Comparison of ENCODE assay signal across 14 mouse cellular contexts in genomic region chr6:120798019-120798418, GRCm38 (mm10). TPM values are rescaled to one million over a fixed set of nuclear protein-coding genes. Genes with fewer than 3 reads are reported as not detected.
DNase-seq lines count a peak whose midpoint lies in the region; ATAC-seq and TF ChIP-seq lines count a peak whose summit lies in the region.
"Had no signal": no experiment of that assay in that cellular context is flagged by ENCODE, and none has a peak within 500 bp of the region (broad histone marks: within the 10 kb centered on the region; RNA-seq: fewer than 3 reads in every experiment).

No protein-coding gene starts in this region.

- H3K27ac ChIP-seq in left cerebral cortex, adult 2 months = peak overlapping the region; percentile 47
- H3K27ac ChIP-seq in stomach, embryonic 14.5 days (ENCODE audit: low read length) = peak overlapping the region; percentile 40; the same call in 1 of the 2 replicates
- H3K27ac ChIP-seq: embryonic facial prominence, embryonic 13.5 days; midbrain, embryonic 12.5 days; neural tube, embryonic 12.5 days had no signal

- H3K9me3 ChIP-seq in stomach, embryonic 14.5 days (ENCODE audit: control insufficient read depth, low read depth, low read length) = no peaks in the 10 kb centered on the region
- H3K9me3 ChIP-seq: embryonic facial prominence, embryonic 13.5 days; midbrain, embryonic 12.5 days; neural tube, embryonic 12.5 days had no signal

- H3K36me3 ChIP-seq in stomach, embryonic 14.5 days (ENCODE audit: control insufficient read depth, insufficient read depth, low read length) = peaks cover 75% of the 10 kb centered on the region

- intact Hi-C loops in left cerebral cortex, adult 2 months (cut with DNase I) = no loop called here
- intact Hi-C loops in left cerebral cortex, postnatal 4 days (cut with DNase I) = no loop called here

- no peaks in the 10 kb centered on the region for H3K4me1 ChIP-seq in stomach, embryonic 14.5 days (ENCODE audit: control insufficient read depth, insufficient read depth, low read length)
- H3K4me1 ChIP-seq: embryonic facial prominence, embryonic 13.5 days; midbrain, embryonic 12.5 days; neural tube, embryonic 12.5 days had no signal

- DNase-seq in adrenal gland, adult 2 months = peak; percentile 31
- DNase-seq in adrenal gland, postnatal 10 days = no peak
- DNase-seq in left cerebral cortex, adult 2 months (ENCODE audit: extremely low spot score in 1 of 2, low spot score in 2 of 2) = peak; percentile 42 to 52
- no peak for DNase-seq in left cerebral cortex, postnatal 4 days
- peak; percentile 89 for DNase-seq in brain, adult 2 months (ENCODE audit: low read depth, low spot score)
- DNase-seq in liver = no peak
- no peak for DNase-seq in heart, adult 11 months
- DNase-seq: kidney, postnatal 36 days; lung, adult 18-20 months had no signal

- no peak for TF ChIP-seq CTCF in left cerebral cortex, adult 2 months (IDR thresholded peaks at IDR 0.05)

- H3K4me3 ChIP-seq in left cerebral cortex, adult 2 months = no peak overlapping the region
- H3K4me3 ChIP-seq in stomach, embryonic 14.5 days (ENCODE audit: low read depth, low read length) = no peak overlapping the region
- H3K4me3 ChIP-seq: embryonic facial prominence, embryonic 13.5 days; midbrain, embryonic 12.5 days; neural tube, embryonic 12.5 days had no signal

- no peaks in the 10 kb centered on the region for H3K27me3 ChIP-seq in stomach, embryonic 14.5 days (ENCODE audit: control insufficient read depth, insufficient read depth, low read length)
- H3K27me3 ChIP-seq: embryonic facial prominence, embryonic 13.5 days; midbrain, embryonic 12.5 days; neural tube, embryonic 12.5 days had no signal

- WGBS in stomach, embryonic 14.5 days = 86% methylated on average over 7 of the region's 7 CpGs

- ATAC-seq in stomach, embryonic 14.5 days (ENCODE audit: insufficient number of reproducible peaks, insufficient read depth, low FRiP score, low read depth) = peak; percentile 47
- ATAC-seq: forebrain, embryonic 16.5 days had no signal

- no peak overlapping the region for H3K4me2 ChIP-seq in stomach, embryonic 14.5 days (replicated peaks; ENCODE audit: low read depth, low read length)
- H3K4me2 ChIP-seq: embryonic facial prominence, embryonic 13.5 days; midbrain, embryonic 12.5 days; neural tube, embryonic 12.5 days had no signal

- H3K9ac ChIP-seq in stomach, embryonic 14.5 days (replicated peaks; ENCODE audit: low read depth, low read length) = no peak overlapping the region
- H3K9ac ChIP-seq: embryonic facial prominence, embryonic 13.5 days; midbrain, embryonic 12.5 days; neural tube, embryonic 12.5 days had no signal

RNA-seq across cellular contexts. Expression of gene Atp6v1e1, which starts 24.6 kb away (rescaled TPM):
- 100 to 1,000 TPM; 362 to 464 TPM for total RNA-seq in adrenal gland, adult 2 months (2021)
- polyA plus RNA-seq in adrenal gland, adult 2 months (2012; rRNA removed) = 241 and 338 TPM in 2 replicates
- total RNA-seq in adrenal gland, postnatal 10 days (2021) = 100 to 1,000 TPM; 225 to 226 TPM
- 100 to 1,000 TPM; 519 to 532 TPM for total RNA-seq in left cerebral cortex, adult 2 months (2021)
- total RNA-seq in left cerebral cortex, postnatal 4 days (2021) = 100 to 1,000 TPM; 267 to 273 TPM
- 125 and 128 TPM in 2 replicates for polyA plus RNA-seq in stomach, embryonic 14.5 days (2014; fragmentation: Nextera tagmentation; extraction: Ambion mirVana)

RNA-seq across cellular contexts. Expression of gene Slc25a18, which starts 24.6 kb away (rescaled TPM):
- under 1 TPM; 0.14 to 0.21 TPM for total RNA-seq in adrenal gland, adult 2 months (2021)
- polyA plus RNA-seq in adrenal gland, adult 2 months (2012; rRNA removed) = 0.62 and 1.3 TPM in 2 replicates
- under 1 TPM; 0.75 to 0.91 TPM for total RNA-seq in adrenal gland, postnatal 10 days (2021)
- 10 to 100 TPM; 65.3 to 75.6 TPM for total RNA-seq in left cerebral cortex, adult 2 months (2021)
- total RNA-seq in left cerebral cortex, postnatal 4 days (2021) = 10 to 100 TPM; 17.8 to 19.8 TPM
- polyA plus RNA-seq in stomach, embryonic 14.5 days (2014; fragmentation: Nextera tagmentation; extraction: Ambion mirVana) = 0.20 TPM in 1 of 2 replicates, not detected in the other

RNA-seq across cellular contexts. Expression of gene Bcl2l13, which starts 38.0 kb away (rescaled TPM):
- 10 to 100 TPM; 70.4 to 84.6 TPM for total RNA-seq in adrenal gland, adult 2 months (2021)
- 24.1 and 30.2 TPM in 2 replicates for polyA plus RNA-seq in adrenal gland, adult 2 months (2012; rRNA removed)
- total RNA-seq in adrenal gland, postnatal 10 days (2021) = 10 to 100 TPM; 91.5 to 95.8 TPM
- total RNA-seq in left cerebral cortex, adult 2 months (2021) = 10 to 100 TPM; 44.0 to 51.4 TPM
- 10 to 100 TPM; 38.0 to 40.8 TPM for total RNA-seq in left cerebral cortex, postnatal 4 days (2021)
- polyA plus RNA-seq in stomach, embryonic 14.5 days (2014; fragmentation: Nextera tagmentation; extraction: Ambion mirVana) = 23.9 and 29.5 TPM in 2 replicates

Comparison
In these comparisons a context has a peak if more than half of its experiments do, and no peak if none do; other contexts are left out.
1. DNase-seq: peak in adrenal gland, adult 2 months (single experiment), left cerebral cortex, adult 2 months (2 of 2) and brain, adult 2 months (single experiment); none in adrenal gland, postnatal 10 days (single experiment), left cerebral cortex, postnatal 4 days (single experiment), liver (single experiment) and heart, adult 11 months (single experiment).
2. RNA of gene Slc25a18, which starts 24.6 kb away (total RNA-seq): 65.3 to 75.6 TPM in left cerebral cortex, adult 2 months and 17.8 to 19.8 TPM in left cerebral cortex, postnatal 4 days; 0.75 to 0.91 TPM in adrenal gland, postnatal 10 days and 0.14 to 0.21 TPM in adrenal gland, adult 2 months; every median in the first group is over 4 times any median in the second.